Mouse (Mus musculus) embryo, embryonic 10.5 days (tissue): Measurements from ENCODE around the gene Fmo6.

Experiments used
- DNase-seq: peaks from one replicate; pipeline ENCODE4 v3.0.0-alpha.2; 2015; ENCODE audit warnings: low spot score

The Fmo6 gene

DNA sequence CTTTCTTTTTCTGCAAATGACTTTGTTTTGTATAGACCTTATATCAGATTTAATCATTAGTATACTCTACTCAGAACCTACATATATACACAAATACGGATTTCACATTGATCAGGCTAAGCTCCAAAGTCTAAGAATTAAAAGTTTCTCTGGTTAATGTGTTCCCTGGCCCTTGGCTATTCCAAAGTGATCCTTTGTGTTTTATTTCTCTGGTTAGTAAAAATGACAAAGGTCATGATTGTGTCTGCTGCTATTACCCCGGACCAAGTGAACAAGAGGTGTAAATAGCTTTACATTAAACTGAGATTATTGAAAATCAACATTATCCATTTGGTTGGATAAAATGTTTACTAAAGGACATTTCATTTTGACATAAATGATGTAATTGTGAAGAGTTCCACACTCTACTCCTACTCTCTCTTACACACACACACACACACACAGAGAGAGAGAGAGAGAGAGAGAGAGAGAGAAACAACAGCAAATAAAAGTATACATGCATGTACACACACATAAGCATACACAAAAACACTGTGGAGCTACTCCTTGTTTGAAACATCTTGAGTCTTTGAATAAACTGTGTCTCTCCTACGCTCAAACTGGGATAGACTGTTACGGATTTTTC, 22.3 kb downstream of the Fmo6 start:
- DNase-seq = no peak

DNA sequence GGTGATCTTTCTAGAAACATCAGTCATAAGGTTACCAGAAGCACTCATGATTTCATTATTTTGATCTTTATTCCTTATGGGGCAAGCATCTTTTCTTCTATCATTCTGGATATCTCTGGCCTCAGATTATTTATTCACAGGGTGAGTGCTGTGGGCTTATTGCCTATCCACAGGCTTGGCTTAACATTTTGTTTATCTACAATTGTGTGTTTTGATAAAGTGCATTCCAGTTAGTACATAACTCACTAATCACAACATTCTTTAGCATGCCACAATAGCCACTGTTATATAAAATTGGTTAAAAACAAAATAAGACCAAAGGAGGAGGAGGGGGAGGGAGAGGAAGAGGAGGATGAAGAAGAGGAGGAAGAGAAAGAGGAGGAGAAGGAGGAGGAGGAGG, 25.2 kb downstream of the Fmo6 start:
- no peak for DNase-seq

DNA sequence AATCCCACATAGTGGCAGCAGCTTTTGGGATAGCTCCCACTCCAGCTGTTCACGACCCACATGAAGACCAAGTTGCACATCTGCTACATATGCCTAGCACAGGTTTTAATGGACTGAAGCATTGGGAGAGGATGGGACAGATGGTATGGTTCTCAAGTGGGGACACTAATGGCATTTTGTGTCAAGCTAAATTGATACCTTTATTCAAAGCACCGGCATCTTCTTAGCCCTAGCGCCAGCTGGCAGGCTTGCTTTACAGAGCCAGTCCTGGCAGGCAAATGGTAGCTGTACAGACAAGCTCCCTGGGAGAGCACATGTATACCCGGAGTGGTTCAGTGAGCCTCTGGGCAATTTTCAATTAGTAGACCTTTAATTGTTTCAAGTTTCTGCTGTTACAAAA, 35.4 kb downstream of the Fmo6 start:
- no peak for DNase-seq

DNA sequence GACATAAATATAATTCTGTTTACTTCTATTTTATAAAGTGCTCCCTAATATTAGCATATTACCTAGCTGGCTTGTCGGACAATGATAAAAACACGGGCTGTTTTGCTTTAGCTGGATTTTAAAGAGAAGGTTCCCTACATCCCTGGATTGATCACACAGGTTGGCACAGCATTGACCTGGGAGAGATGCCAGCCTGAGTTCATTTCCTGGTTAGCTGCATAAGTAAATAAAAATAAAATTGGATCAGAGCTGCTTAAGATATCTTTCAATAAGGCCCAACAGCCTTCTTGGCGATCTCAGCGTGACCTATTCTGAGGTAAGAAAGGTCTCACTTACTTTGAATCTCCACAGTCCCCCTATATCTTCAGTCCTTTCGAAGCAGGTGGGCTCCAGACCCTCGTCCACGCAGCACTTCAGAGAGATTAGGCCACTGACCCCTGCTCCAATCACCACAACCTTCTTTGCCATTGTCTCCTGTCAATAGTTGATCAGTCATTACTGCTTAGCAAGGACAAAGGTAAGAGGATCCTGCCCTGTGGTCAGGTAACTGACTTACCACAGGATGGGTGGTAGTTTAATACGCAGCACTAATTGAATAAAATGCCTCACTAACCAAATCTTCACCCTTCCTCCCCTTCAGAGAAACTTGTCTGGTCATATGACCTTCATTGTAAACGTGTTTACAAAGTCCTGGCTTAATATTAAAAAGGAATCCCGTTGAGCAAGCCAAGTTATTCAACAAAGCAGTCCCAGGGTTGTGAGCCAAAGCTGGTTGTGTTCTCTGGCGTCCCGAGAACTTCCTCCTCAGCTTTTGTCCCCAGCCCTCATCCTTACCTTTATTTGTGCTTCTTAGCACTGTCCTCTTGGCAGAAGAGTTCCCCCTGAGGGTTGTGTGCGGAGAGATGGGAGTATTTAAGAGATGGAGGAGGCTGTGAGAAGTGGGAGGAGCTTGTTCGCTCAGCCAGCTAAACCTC, 39.2 kb downstream of the Fmo6 start, which contains the start of gene Fmo2:
Gene Fmo2, minus strand, starts transcription at position 889 of the 974 bp plus-strand sequence.
- DNase-seq = no peak

DNA sequence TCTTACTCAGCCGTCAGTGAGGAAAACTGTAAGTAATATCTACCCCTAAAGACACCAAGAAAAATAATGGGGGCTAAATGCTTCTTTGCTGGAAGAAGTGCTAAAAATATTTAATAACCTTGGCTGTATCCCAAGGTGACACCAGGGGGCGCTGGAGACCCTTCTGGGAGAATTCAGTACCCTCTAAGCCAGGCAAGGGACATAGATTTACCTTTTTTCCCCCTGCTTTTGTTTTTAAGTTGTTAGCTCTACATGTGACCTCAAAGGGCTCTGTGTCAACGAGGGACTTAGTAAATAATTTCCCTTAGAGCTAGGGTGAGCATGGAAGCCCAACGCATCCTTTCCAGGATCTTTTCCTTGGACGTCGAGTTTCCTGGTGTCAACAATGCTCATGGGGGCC, 41.4 kb downstream of the Fmo6 start:
- DNase-seq = peak; percentile 81

DNA sequence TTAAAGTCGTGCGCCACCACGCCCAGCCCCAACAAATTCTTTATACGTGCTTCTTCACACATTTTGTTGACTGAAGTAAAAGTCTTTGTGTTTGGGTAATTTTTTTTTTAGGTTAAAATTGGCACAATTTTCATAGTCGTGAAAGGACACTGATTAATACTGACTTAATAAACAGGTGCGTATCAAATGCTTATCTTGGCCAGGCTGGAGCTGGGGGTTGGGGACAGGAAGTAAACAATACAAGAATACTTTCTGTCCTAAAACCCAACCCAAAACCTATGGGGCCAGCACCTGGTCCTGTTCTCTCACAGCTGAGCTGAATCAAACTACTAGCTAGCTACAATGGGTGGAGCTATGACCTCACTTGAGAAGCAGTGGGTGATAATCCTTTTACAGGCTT, 44.3 kb downstream of the Fmo6 start:
- DNase-seq = no peak

DNA sequence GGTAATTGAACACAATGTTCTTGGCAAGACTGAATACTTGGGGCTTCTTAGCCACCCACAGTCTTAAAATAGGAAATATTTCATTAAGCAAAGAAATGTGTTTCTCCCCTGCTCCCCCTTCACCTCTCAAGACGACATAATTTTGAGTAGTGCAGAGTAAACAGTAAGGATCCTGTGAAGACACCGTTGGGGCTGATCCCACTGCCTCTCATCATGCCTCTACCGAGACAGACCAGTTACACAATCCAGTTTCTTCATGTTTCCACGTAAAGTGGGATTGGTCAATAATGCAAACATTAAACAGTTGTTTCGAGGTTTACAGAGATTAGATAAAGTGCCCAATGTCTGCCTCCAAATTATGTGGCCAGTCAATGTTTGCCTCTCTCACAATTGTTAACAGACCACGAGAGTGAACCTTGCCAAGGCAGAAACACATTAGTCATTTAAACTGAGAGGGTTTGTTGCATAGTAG, 45.3 kb downstream of the Fmo6 start:
- DNase-seq = no peak

DNA sequence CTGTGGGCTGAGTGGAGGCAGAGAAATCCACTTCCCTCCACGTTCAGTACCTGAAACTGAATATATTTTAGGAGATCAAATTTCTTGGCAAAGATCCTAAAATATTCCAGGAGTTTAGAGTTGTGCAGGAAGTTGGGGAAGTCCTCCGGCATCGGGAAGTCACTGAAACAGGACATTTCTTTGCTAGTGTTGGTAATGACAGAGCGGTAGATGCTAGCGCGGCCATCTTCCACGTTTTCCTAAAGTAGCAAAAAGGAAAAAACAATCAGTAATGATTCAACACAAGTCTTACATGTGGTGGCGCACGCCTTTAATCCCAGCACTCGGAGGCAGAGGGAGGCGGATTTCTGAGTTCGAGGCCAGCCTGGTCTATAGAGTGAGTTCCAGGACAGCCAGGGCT, 48.7 kb downstream of the Fmo6 start:
- DNase-seq = no peak

DNA sequence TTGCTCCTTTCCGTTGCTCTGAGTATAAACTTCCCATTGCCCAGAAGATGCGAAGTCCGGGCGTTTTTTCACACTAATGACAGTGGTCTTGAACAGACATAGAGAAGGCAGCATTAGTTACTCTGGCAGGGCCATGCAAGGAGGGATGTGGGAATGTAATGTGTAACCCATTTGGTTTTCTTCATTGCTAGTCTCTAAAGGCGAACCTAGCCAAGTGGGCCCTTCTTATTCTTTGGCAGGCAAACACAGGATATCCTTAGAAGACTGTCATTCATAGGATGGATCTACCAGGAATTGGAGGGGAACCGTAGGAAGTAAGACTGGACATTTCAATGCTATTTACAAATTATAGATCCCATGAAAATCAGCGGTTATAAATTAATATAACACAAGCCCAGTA, 49.7 kb downstream of the Fmo6 start:
- DNase-seq = no peak

DNA sequence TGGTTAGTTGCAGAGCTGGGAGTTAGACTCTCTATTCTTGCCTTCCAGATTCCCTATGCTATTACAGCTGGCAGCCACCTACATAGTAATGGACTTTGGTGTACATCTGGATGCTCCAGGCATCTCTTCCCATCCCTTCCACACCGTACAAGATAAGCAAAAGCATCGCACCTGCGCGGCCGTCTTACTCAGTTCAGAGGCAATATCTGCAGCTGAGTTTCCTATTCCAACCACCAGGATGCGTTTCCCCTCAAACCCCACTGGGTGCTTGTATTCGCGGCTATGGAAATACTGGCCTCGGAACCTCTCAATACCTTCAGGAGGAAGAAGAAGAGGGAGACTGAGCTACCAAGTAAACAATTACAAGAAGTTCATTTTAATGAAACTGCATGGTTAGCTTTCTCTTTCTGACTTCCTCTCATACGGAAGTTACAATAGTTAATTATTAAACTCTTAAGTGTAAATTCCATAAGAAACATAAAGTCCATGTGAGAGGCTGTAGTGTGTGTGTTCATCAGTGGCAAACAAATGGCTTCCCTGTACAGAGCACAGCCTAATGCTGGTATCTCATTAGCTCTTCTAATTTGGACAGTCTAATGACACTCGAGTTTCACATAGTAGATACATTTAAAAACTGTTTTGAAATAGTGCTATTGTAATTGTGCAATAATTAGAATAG, 51.0 kb downstream of the Fmo6 start:
- DNase-seq = no peak

DNA sequence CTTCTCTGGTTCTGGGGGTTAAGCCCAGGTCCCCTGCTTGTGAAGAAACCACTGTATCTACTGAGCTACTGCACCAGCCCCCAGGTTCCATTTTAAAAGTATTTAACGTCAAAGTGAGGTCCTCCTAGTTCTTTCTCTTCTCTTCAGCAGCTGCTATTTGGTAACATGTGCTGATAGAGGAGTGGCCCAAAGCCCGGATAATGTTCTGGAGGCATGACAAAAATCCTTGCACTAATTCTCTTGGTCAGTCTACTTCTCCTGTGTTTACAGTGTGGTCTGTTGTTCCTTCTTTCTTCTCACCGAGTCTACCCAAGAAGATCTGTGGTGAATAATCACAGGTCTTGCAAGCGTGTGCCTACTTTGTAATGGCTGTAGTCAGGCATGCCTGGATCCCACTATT, 54.6 kb downstream of the Fmo6 start:
- DNase-seq = no peak

DNA sequence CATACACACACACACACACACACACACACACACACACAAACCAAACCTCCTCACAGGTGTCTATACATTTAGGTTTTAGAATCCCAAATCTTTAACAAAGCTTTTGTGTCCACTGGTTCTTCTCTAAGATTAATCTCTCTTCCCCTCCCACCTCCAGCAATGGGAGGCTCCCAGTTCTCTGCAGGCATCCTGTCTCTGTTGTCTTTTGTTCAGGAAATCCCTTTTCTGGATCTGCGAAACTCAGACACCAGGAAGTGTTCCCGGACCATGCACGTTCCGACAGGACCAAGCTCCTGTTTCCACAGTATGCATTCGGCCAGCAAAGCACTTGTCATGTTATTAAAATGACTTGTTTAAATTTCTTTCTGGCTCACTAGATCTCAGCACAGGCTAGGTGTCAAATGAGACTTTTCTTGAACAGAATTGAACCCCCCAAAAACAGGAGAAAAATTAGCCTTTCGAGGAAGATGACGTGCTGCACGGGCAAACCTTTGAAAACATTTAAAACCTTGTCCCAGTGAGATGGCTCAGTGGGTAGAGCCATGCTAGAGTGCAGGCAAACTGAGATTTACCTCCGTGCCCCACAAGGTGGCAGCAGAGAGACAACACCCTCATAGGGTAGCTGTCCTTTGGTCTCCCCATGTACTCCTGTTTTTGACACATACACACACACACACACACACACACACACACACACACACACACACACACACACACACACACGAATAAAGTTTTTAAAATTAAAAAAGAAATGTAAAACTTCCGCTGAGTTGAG, 57.5 kb downstream of the Fmo6 start:
- DNase-seq = peak; percentile 59

DNA sequence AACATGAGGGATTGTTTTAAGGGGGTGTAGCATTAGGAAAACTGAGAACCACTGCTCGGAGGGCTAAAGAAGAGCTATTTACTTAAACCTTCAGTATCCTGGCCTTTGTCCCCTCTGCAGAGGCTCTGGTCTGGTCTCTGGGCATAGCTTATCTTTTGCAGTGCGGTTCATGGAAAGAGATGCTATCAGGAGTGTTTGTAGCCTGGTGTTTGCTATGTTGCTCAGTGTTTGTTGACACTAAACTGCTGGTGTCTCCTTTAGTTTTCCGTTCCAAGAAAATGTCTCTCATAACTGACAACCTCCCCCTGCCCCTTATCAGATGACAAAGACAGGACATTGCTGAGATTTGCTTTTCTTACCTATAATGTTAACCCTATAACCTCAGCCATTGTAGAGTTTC, 62.2 kb downstream of the Fmo6 start:
- no peak for DNase-seq

DNA sequence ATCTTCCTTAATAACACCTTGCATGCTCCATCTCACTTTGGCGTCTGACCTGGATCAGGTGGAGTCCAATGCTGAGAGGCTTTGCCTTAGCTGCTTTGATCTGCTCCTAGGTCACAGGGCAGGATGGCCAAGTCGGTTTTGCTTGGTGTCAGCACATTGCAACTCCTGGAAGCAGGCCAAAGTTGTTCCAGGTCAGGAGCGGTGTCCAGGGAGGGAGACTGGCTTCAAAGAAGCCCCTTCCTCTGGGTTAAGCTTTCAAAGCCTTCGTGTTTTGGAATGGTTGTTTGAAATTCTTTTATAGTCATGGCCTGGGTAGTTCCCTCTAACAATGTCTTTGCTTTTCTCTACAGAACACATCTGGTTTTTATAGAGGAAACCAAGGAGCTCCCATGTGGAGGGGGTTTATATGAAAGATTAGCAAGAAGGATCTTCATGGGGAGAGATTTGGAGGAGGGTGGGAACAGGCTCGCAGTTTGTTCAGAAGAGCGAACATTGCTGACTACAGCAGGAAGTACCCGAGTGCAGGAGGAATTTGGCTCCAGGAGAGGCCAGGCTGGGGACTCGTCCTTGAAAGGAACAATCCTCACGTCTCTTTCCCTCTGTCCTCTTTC, 65.5 kb downstream of the Fmo6 start:
- peak; percentile 52 for DNase-seq

DNA sequence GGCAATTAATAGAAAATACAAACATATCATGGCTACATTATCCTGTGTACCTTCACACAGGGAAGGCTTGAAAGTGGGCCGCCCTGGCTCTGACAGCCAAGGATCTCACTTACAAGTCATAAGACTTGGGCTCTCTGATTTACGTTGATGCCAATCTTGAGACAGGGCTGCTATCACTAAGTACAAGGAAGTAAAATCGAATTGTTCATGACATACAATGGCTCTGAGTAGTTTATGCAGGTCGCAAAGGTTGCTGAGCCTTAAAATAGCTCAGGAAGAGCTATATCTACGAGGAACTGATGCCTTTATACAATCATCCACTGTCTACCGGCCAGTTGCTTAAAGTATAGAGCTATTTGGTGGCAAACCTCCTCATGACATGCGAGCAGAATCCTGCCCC, 66.3 kb downstream of the Fmo6 start:
- no peak for DNase-seq

DNA sequence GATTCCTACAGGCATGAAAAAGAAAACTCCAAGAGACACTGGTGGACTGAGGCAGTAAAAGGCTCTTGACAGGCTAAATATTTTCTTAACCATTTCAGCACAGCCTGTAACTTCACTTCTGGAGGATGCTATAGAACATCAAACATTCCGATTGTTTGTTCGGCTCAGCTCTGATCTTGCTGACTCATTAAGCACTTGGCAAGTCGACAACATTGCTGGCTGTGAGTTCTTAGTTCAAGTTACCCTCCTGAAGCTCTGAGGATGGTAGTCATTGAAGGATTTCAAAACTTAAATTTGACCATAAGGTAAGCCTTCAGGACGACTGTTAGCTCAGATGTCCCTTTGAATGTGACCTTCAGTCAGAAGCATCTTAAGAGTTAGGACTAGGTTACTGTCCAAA, 69.9 kb downstream of the Fmo6 start:
- no peak for DNase-seq
